Mouse (Mus musculus): ENCODE data around the gene Mgmt. TPM values are rescaled to one million over a fixed set of nuclear protein-coding genes. Genes with fewer than 3 reads are reported as not detected.

Gene Mgmt
- total and polyA plus RNA-seq, 3 experiments: 5.2 to 10.8 (median 8.5) TPM

GRCm38 (mm10) chr7:136898005-136898404, 3.6 kb downstream of the Mgmt start:
- H3K9me3 ChIP-seq (replicated peaks; ENCODE audit: low read length): no peaks in the 10 kb centered on the region
- no peaks in the 10 kb centered on the region; the same call in 1 of the 2 replicates for H3K79me2 ChIP-seq (replicated peaks; ENCODE audit: control insufficient read depth, extremely low read depth, insufficient read depth, poor library complexity, severe bottlenecking)
- no peak overlapping the region for H3K27ac ChIP-seq (ENCODE audit: insufficient read depth, low read depth)
- no peak overlapping the region for H3K4me3 ChIP-seq (replicated peaks in 1 of 3; ENCODE audit: low read depth in 2 of 3, low read length in 2 of 3, poor library complexity in 1 of 3)
- peaks cover 0 to 2% of the 10 kb centered on the region in 2 experiments for H3K36me3 ChIP-seq (replicated peaks in 1 of 2; ENCODE audit: control insufficient read depth in 1 of 2, insufficient read depth in 1 of 2, low read length in 1 of 2)
- peaks cover 2 to 21% of the 10 kb centered on the region in 2 experiments; a peak in 3 of 4 replicates for H3K4me1 ChIP-seq (ENCODE audit: control insufficient read depth in 1 of 2, insufficient read depth in 2 of 2)
- TF ChIP-seq JUN (IDR thresholded peaks at IDR 0.05; ENCODE audit: insufficient read depth, low read depth, low read length) (no peak), CTCF (conservative IDR thresholded peaks at IDR 0.05 in 1 of 2, IDR thresholded peaks at IDR 0.05 in 1 of 2; ENCODE audit: low read depth in 2 of 2, low read length in 2 of 2) (no peak), JUND (conservative IDR thresholded peaks at IDR 0.05; ENCODE audit: low read depth, low read length) (no peak), SIN3A (IDR thresholded peaks at IDR 0.05; ENCODE audit: low read length) (no peak)
- no peak for DNase-seq (ENCODE audit: extremely low read depth)
- no peak overlapping the region for H3K9ac ChIP-seq (ENCODE audit: insufficient read depth, low read depth)
- no peaks in the 10 kb centered on the region for H3K27me3 ChIP-seq (replicated peaks)
- dilution Hi-C loops (cut with MboI; ENCODE audit: extremely low pct_ligation_motif_present, extremely low pct_unique_long_range_greater_than_20kb, low sequenced_read_pairs) (no loop called here), in situ Hi-C loops (cut with MboI; ENCODE audit: low pct_ligation_motif_present, low pct_unique_long_range_greater_than_20kb, low sequenced_read_pairs) (loop anchor here (25.0 kb wide), 1 partner anchor 539 kb away; the partner anchor contains the start of gene Glrx3)
- no peak overlapping the region for H3K4me2 ChIP-seq (ENCODE audit: insufficient read depth, low read depth, poor library complexity, severe bottlenecking)

- no peak for DNase-seq (ENCODE audit: extremely low read depth)
- H3K79me2 ChIP-seq (replicated peaks; ENCODE audit: control insufficient read depth, extremely low read depth, insufficient read depth, poor library complexity, severe bottlenecking): no peaks in the 10 kb centered on the region
- no peaks in the 10 kb centered on the region for H3K27me3 ChIP-seq (replicated peaks)
- in situ Hi-C loops (cut with MboI; ENCODE audit: low pct_ligation_motif_present, low pct_unique_long_range_greater_than_20kb, low sequenced_read_pairs) (no loop called here), dilution Hi-C loops (cut with MboI; ENCODE audit: extremely low pct_ligation_motif_present, extremely low pct_unique_long_range_greater_than_20kb, low sequenced_read_pairs) (no loop called here)
- H3K4me1 ChIP-seq (ENCODE audit: control insufficient read depth in 1 of 2, insufficient read depth in 2 of 2): peaks cover 0 to 29% of the 10 kb centered on the region in 2 experiments; a peak in 2 of 4 replicates
- no peak overlapping the region for H3K4me3 ChIP-seq (replicated peaks in 1 of 3; ENCODE audit: low read depth in 2 of 3, low read length in 2 of 3, poor library complexity in 1 of 3)
- TF ChIP-seq KAT2A (IDR thresholded peaks at IDR 0.05; ENCODE audit: insufficient replicate concordance, low read length) (no peak), EP300 (IDR thresholded peaks at IDR 0.05; ENCODE audit: low read length) (no peak), NRF1 (IDR thresholded peaks at IDR 0.05; ENCODE audit: low read depth, low read length) (no peak), POLR2AphosphoS2 (IDR thresholded peaks at IDR 0.05; ENCODE audit: low read depth, low read length) (no peak), MEF2A (IDR thresholded peaks at IDR 0.05; ENCODE audit: borderline replicate concordance, low read depth, low read length) (no peak), CHD1 (IDR thresholded peaks at IDR 0.05; ENCODE audit: low read depth, low read length) (no peak), MAFK (IDR thresholded peaks at IDR 0.05; ENCODE audit: insufficient replicate concordance, low read length) (no peak), TBP (conservative IDR thresholded peaks at IDR 0.05; ENCODE audit: low read depth, low read length) (no peak), RCOR1 (conservative IDR thresholded peaks at IDR 0.05; ENCODE audit: low read depth, low read length) (no peak), IRF4 (IDR thresholded peaks at IDR 0.05; ENCODE audit: low read depth, low read length) (no peak)
- H3K36me3 ChIP-seq (replicated peaks in 1 of 2; ENCODE audit: control insufficient read depth in 1 of 2, insufficient read depth in 1 of 2, low read length in 1 of 2): peaks cover 0 to 32% of the 10 kb centered on the region in 2 experiments
- no peak overlapping the region for H3K27ac ChIP-seq (ENCODE audit: insufficient read depth, low read depth)
- H3K9me3 ChIP-seq (replicated peaks; ENCODE audit: low read length): no peaks in the 10 kb centered on the region
- H3K9ac ChIP-seq (ENCODE audit: insufficient read depth, low read depth): no peak overlapping the region
- no peak overlapping the region for H3K4me2 ChIP-seq (ENCODE audit: insufficient read depth, low read depth, poor library complexity, severe bottlenecking)
Observed at GRCm38 (mm10) chr7:136908616-136909144, 14.3 kb downstream of the Mgmt start.

Measured in CH12.LX (cell line).